Mouse (Mus musculus): ENCODE measurements at regions not wholly inside any gene's neighbourhood (a gene's known extent, or its start where the extent isn't known, plus 50 kb on each side); places are given as distances from the start of the nearest gene placed in this dataset.

DNA sequence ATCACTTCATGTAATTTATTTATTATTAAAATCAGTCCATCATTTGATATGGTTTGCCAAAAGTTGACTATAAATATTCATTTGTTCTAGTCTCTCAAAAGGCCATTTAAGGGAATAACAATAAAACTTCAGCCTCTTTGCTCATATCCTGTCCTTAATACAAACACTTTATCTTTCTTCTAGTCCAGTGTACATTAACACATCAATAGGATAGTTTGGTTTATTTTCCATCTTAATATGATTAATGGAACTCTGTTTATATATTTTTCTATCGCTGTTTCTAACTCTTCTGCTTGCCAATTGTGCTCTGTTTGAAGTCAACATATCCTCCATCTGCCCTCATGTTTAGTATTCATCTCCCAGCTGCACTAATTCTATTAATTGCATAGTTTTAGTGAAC lies 558.1 kb downstream of the Dach1 start:
- TF ChIP-seq CTCF (conservative IDR thresholded peaks at IDR 0.05; ENCODE audit: low read length), result no peak
- TF ChIP-seq NANOG (IDR thresholded peaks at IDR 0.05; ENCODE audit: borderline replicate concordance, low read length), result no peak
